Comparison of ENCODE assay signal across 22 mouse cellular contexts in genomic region chr3:89043359-89043758, GRCm38 (mm10). TPM values are rescaled to one million over a fixed set of nuclear protein-coding genes. Genes with fewer than 3 reads are reported as not detected.
A peak's percentile ranks its signal among the peaks of the same experiment; 100 is the strongest.
DNase-seq lines count a peak whose midpoint lies in the region; ATAC-seq lines count a peak whose summit lies in the region.
"Had no signal": no experiment of that assay in that cellular context is flagged by ENCODE, and none has a peak within 500 bp of the region (broad histone marks: within the 10 kb centered on the region; RNA-seq: fewer than 3 reads in every experiment).

No protein-coding gene starts in this region.

- DNase-seq in 416B (ENCODE audit: low read depth), result peak; percentile 65
- peak; percentile 62 for DNase-seq in Muller cell, postnatal 12 days (ENCODE audit: inconsistent ontology term)
- peak; percentile 45 for DNase-seq in retina, postnatal 1 day
- DNase-seq in B cell, adult 2 months, result no peak
- no peak for DNase-seq in gastrocnemius, postnatal 25 days
- no peak for DNase-seq in cerebellum, adult 11-12 months
- DNase-seq: adrenal gland, adult 2 months; adrenal gland, postnatal 10 days; adrenal gland, postnatal 25 days; cerebellum, adult 11 months; cerebellum, adult 2 months; cerebellum, adult 9-10 months; cerebellum, postnatal 10 days; cerebellum, postnatal 25 days; forebrain, postnatal 0 days had no signal

- peak; percentile 37; the same call in 1 of the 2 replicates for ATAC-seq in megakaryocyte progenitor cell, adult 5-6 weeks (replicated peaks; ENCODE audit: poor library complexity)
- ATAC-seq: forebrain, embryonic 13.5 days; forebrain, embryonic 15.5 days; forebrain, postnatal 0 days; Patski had no signal

RNA-seq across cellular contexts. Expression of gene Rusc1, which starts 49.8 kb away (rescaled TPM):
- 21.6 and 23.4 TPM in 2 replicates for total RNA-seq in megakaryocyte progenitor cell, adult 5-6 weeks (2015)
- total RNA-seq in megakaryocyte progenitor cell, adult 5-6 weeks (2017), result 16.4 and 18.2 TPM in 2 replicates
- 10 to 100 TPM; 17.7 to 19.6 TPM for total RNA-seq in gastrocnemius, postnatal 25 days (2021)

RNA-seq across cellular contexts. Expression of gene Gm43738, which starts 57.5 kb away (rescaled TPM):
- total RNA-seq in megakaryocyte progenitor cell, adult 5-6 weeks (2015), result not detected in 2 replicates
- total RNA-seq in megakaryocyte progenitor cell, adult 5-6 weeks (2017), result not detected in 2 replicates
- not detected for total RNA-seq in gastrocnemius, postnatal 25 days (2021)
- total RNA-seq: adrenal gland, adult 2 months; adrenal gland, postnatal 10 days; adrenal gland, postnatal 4 days; ES-E14; forebrain, postnatal 0 days; MEL had no signal

RNA-seq across cellular contexts. Expression of gene Fdps, which starts 58.4 kb away (rescaled TPM):
- 99.4 and 118 TPM in 2 replicates for total RNA-seq in megakaryocyte progenitor cell, adult 5-6 weeks (2015)
- 238 and 251 TPM in 2 replicates for total RNA-seq in megakaryocyte progenitor cell, adult 5-6 weeks (2017)
- 10 to 100 TPM; 26.0 to 27.8 TPM for total RNA-seq in gastrocnemius, postnatal 25 days (2021)

Comparison
In these comparisons a context has a peak if more than half of its experiments do, and no peak if none do; other contexts are left out.
1. DNase-seq: peak in 416B (single experiment), Muller cell, postnatal 12 days (single experiment) and retina, postnatal 1 day (single experiment); none in B cell, adult 2 months (0 of 2), gastrocnemius, postnatal 25 days (single experiment) and cerebellum, adult 11-12 months (single experiment).